Mouse (Mus musculus): ENCODE measurements at regions not wholly inside any gene's neighbourhood (a gene's known extent, or its start where the extent isn't known, plus 50 kb on each side); places are given as distances from the start of the nearest gene placed in this dataset.

DNA sequence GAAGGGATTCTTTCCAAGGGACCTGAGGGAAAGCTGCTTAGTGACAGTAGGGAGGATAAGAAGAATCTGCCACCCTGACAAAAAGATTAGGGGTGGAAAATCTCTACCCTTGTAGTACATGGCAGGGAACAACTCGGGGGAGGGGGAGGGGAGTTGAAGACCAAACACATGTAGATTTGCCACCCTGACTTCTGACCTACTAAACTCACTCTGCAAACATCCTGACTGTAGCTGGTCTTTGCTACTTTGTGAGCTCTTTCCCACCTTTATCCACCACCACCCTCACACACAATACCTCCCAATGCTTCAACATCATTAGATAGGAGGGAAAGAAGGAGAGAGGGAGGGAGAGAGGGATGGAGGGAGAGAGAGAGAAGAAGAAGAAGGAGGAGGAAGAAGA, 140.4 kb upstream of the BC052040 start:
- DNase-seq (ENCODE audit: low spot score in 2 of 2) = no peak

DNA sequence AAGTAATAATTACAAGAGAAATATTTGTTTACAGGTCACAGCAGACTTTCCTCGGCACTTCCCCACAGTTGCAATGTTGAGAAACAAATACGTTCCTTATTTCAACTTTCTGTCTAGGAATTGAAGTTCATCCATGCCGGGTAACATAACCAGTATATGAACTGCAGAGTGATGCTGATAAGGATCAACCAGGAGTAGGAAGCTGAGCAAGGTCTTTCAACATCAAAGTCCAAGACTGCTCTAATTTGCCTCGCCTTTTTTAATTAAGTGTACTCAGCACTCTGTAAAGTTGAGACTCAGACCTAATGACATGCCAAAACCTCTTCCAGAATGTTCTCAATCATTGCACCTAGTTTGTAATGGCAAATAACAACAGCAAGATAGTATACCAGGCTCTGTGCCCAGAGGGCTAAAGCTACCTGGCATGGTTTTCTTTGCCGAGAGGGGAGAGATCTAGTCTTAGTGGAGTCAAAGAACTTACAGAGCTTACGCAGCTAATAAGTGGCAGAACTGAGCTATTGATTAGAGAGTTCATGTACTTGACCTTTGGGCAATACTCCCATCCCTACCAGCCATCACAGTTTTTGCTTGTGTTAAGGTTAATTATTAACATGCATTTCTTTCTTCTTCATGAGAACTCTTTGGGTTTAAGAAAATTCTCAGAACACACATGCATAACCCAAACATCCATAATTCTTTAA, 131.6 kb upstream of the BC052040 start:
- DNase-seq (ENCODE audit: low spot score in 2 of 2) = no peak

DNA sequence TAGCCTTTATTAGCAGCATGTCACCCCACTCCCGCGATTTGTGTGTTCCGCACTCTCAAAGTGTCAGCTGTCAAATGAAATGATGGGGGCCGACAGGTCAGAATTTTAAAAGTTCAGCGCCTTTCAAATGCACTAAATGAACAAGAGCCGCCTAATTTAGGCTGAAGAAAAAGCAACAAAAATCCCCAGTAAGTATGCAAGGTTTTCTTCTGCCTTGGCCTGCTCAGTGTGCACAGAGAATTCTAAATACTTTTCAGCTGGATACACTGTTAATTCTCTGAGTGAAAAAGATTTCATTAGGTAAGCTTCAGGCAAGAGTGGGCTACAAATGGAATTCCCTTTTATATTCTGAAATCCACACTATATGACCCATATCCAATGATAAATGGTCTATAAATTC, 125.9 kb upstream of the BC052040 start:
- no peak for DNase-seq (ENCODE audit: low spot score in 2 of 2)

DNA sequence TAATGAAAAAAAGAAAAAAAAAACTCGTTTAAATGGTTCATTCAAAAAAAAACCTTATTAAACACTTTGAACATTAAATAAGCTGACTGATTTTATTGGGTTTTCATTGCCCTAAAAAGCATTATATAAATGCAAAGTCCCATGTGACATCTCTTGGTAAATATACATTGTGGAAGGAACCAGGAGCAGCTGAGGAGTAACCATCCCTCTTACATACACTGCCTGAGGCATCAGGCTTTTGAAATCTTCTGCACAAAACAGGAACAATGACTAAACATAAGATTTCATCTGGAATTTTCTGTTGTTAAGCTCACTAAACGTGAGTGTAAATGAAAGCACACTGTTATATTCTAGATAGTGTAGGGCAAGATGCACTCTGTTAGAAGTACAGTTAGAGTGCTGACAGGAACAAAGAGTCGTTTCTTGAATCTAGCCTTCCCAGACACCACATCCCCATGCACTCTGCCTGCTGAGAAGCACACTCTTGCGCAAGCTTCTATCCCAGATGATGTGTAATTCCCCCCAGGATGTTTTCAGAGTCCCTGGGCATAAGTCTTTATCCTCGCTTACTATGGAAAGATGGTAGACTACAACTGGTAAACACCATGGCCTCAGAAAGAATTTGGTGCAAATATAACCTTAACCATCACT, 125.0 kb upstream of the BC052040 start:
- DNase-seq (ENCODE audit: low spot score in 2 of 2) = no peak

DNA sequence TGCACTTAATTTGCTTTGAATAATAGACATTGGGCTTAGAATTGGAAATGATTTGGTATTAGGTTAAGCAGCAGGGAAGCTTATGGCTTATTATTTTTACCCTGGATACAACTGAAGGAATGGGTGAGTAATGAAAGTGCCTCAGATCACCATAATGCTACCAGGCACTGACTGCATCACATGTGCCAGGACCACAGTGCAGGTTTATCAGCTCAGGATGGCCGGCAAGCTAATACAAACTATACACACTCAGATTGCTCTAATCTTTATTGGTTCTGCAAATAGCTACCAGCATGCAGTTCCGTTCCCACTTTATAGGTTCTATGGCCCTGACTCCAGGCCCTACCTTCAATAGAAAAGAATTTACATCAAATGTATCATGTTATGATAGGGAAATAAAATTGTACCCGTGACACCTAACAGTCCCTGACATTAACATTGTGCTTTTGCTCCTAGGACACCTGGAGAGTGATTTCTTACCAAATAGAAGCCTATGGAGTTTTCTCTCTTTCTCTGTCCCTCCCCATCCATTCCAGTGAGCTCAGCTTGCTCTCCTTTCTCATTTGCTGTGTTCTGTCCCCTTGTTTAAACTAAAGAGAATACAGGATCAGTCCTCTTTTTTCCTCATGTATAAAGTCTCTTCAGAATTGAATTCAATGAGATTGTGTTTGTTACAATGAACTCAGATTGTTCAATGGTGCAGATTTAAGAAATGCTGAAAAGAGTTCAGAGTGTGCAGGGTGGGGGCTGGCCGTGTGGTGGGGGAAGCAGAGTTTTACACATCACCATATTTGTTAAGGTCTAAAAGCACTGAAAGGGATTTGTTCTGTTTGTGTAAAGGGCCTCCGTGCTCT, 121.3 kb upstream of the BC052040 start:
- DNase-seq (ENCODE audit: low spot score in 2 of 2) = no peak

DNA sequence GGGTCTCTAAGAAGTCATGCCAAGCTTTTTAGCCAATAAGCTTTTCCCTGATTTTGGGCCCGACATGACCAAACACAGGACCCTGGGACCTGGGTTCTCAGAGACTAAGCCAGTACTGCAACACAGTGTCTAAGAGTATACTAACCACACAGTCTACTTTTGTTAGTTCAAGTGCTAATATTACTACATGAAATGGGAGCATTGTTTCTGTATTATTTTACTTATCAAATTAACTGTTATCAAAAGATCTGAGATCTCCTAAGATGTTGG, 120.7 kb upstream of the BC052040 start:
- DNase-seq (ENCODE audit: low spot score in 2 of 2) = no peak

DNA sequence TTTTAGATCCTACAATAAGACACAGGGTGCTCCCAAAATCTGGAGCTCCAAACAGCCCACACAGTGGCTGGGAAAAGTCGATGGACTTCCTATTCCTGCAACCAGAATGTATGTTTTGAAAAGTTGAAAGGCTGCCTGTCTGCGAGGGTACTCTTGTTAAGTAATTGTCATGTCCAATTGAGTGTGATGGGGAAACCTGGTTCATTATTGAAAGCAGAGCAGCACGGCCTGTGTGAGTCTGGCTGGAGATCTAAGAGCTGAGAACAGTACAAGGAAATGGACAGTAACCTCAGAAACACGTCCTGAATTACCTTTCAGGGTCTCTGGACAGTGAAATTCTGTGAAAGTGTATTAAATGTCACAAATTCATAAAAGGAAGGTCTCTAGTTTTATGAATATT, 115.3 kb upstream of the BC052040 start:
- DNase-seq (ENCODE audit: low spot score in 2 of 2) = no peak

DNA sequence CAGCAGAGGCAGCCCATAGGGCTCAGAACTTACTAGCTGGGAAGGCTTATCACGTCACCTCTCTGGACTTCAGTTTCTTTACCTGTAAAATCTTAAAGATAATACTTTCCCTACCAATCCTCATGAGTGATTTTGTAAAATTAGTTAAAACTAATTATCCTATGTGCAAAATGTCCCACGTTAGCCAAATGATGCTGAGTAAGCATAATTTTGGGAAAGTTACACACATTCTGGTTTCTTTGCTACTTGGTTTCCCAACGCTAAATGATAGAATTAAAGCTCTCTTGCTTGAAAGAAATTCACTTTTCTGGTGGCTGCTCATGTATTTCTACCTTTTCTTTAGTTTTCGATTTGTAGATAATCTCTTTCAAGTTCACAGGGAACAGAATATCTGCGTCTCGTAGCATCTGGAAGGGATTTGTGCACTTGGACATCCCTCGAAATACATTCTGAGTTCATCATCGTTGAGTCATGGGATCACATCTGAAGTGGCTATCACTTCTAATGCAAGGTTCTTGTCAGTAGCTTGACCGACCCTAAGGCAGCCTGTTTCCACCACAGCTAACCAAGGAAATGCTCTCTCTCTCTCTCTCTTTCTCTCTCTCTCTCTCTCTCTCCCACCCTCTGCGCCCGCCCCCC, 114.3 kb upstream of the BC052040 start:
- DNase-seq (ENCODE audit: low spot score in 2 of 2) = no peak

DNA sequence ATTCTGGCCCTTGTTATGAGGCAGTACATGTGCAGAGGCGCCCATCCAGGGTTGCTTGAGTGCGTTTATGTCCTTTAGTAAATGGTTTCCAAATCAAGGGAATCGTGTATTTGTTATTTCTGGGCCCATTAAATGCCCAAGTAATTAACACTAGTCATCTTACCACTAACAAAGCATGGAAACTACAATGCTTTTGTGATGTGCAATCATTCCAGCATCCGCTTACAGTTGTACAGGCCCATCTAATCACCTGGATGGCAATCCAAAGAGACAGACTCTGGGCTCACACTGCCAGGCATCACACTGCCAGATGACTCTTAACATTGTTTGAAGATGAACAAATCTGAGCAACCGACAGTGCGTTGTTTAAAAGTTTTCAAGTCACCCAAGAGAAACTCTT, 113.6 kb upstream of the BC052040 start:
- DNase-seq (ENCODE audit: low spot score in 2 of 2) = no peak

DNA sequence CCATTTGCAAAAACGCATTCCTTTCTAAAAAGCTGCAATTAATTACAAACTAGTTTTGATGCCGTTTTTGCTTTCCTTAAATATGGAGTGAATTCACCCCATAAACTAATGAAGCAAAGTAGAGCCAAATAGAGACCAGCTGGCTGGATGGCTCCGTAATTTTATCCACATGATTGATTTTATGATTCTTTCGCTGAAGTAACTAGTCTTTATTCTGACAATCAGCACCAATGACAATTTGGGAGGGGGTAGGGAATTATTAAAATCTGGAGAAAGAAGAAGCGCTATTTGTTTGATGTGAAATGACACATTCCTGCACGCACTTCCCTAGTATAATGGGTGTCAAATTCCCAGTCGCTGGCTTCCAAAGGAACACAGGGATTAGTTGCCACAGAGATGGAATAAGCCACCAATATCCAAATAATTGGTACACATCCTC, 113.0 kb upstream of the BC052040 start:
- no peak for DNase-seq (ENCODE audit: low spot score in 2 of 2)

DNA sequence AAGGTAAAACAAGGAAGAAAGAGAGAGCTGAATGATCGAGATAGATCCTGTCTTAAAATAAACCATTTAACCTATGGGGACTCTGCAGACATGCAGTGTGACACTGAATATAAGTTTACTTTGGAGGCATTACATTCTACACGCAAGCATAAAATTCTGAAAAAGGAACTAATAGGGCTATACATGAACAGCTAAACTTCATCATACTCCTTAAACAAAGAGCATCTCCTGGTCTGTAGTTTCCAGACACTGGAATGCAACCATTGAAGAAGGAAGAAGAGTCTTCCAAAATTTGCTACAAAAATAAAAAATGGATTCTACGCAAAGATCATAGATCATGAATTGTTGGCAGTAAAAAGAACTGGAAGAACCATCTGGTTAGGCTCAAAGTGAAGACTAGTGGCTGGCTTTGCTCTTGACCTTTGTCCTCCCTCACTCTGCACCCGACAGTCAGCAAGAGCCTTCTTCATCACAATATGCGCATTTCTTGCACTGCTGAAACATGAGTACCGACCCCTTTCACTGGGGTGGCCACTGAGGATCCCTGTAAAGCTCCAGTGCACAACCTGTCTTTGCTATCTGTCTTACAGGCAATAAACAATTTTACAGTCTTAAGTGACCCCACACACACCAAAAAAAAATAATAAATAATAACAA, 112.2 kb upstream of the BC052040 start:
- no peak for DNase-seq (ENCODE audit: low spot score in 2 of 2)

DNA sequence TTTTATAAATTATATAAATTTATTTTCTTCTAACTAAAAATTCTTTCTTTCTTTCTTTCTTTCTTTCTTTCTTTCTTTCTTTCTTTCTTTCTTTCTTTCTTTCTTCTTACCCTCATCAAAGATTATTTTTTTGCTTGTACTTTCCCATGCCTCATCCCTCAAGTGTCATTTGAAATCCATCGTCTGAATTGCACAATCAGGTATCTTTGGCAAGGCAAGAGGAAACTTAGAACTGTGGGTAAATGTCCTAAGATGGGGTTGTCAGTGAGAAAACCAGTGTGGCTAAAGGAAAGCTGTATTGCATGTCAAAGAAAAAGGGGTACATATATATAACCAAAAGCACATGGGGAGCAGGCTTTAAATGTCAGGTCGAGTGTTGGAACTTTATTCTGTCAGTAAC, 109.1 kb upstream of the BC052040 start:
- DNase-seq (ENCODE audit: low spot score in 2 of 2) = no peak

DNA sequence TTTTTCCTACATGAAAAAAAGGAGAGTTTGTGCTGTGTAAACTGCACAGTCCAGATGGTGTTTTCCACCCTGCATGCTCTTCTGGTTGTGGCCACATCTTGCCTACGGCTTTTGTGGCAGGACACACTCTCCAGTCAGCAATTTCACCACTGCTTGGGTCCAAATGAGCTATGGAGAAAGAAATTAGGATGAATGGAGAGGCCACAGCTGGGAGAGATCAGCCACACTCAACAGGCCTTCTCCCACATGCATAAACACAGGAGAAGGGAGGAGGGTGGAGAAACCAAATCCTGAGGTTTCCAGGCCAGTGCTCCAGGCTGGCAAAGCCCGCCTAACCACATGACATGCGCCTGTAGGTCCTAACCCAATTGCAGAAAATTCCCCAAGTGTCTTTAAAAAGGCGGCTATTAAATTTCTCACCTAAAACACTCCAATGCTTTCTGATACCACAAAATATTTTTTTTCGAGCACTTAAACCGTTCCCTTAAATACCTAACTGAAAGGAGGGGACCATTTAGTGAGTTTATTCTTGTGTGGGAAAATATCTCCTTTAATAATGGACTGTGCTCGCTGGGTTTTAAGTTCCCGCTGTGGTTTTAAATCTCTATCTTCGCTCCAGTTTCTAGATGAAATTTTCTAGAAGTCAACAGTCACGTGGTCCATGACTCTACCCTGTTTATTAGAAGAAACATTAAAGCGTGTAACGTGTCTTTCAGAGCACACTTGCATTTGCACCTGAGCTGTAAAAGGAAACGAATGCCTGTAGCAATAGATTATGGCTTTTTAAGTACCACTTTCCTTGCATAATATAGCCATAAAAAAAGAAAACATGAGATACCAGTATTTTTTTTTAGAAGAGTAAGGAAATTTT, 97.9 kb upstream of the BC052040 start:
- DNase-seq (ENCODE audit: low spot score in 2 of 2) = no peak

DNA sequence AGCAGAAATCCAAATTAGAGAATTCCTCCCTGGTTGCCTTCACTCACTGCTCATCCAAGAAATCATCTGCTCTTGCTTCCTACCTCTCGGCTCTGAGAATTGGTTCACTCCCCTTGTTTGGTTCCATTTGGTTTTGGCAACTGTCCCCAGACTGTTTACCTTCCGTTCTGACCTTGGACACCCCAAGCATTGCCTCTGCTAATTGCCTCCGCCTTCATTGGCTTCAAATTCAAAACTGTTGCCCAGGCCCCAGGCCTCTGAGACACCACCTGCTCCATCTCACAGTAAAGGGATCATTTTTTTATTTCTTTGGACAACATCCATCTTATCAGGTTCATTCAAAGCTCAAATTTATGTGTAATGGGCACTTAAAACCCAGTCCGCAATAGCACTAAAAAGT, 93.1 kb upstream of the BC052040 start:
- DNase-seq (ENCODE audit: low spot score in 2 of 2) = no peak

DNA sequence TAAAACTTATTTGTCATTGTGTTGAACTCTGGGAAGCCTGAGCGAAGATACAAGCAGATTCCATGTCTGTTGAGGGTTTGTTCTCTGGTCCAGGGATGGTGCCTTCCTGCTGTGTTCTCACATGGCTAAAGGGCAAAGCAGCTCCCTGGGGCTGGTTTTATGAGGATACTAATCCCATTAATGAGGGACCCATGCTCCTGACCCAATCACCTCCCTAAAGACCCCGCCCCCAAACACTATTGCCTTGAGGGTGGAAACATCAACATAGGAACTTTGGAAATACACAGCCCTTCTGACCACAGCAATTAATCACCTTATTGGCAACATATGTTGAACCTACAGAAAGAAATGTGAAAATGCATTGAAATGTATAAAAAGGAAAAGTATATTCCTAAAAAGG, 88.5 kb upstream of the BC052040 start:
- no peak for DNase-seq (ENCODE audit: low spot score in 2 of 2)

DNA sequence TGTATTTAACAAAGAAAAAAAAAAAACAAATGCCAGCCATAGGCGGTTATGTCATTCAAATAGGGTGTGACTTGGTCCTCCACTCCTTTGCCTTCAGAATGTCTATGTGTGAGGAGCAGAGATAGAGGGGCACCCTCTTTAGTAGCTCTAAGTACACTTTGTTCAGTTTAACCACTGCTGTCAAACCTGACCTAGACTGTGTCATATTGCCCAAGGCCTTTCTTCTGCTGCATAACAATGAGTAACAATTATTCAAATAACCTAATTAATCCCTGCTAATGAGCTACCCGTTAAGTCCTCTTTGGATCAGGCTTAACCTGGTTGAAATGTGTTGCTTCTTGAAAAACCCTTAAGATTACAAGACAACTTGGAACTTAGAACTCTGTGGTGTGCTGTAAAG, 81.6 kb upstream of the BC052040 start:
- no peak for DNase-seq (ENCODE audit: low spot score in 2 of 2)

DNA sequence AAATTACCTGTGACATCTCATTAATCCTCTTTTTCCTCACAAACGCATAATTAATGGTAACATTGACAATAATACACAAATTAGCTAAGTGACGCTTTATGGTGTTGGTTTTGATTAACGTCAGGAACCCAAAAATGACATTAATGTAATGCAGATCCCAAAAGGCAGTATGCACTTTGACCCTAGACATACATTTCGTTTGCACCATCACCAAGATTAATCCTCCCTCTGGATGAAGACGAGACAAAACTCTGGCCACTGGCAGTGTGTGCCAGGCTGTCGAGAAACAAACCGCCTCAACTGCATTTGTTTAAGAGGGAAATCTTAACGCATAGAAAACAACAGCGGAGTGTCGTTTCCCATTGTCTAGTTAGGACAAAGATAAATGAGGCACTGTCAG, 72.0 kb upstream of the BC052040 start:
- DNase-seq (ENCODE audit: low spot score in 2 of 2) = no peak

DNA sequence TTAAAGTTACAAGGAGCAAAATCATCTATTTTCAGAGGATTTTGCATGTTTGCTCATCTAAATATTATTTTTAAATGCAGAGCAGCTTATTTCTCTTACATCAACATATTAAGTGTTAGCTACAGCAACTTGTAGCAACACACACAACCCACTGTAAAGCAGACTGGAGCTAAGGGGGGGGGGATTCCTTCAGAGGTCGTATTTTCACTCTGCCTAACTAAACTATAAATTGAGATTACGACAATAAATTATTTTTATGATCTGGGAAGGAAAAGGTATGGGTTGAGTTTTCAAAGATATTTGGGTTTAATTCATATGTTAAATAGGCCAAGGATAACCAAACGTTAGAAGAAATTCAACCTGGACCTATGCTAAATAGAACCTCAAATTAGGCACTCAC, 70.4 kb upstream of the BC052040 start:
- DNase-seq (ENCODE audit: low spot score in 2 of 2) = no peak

DNA sequence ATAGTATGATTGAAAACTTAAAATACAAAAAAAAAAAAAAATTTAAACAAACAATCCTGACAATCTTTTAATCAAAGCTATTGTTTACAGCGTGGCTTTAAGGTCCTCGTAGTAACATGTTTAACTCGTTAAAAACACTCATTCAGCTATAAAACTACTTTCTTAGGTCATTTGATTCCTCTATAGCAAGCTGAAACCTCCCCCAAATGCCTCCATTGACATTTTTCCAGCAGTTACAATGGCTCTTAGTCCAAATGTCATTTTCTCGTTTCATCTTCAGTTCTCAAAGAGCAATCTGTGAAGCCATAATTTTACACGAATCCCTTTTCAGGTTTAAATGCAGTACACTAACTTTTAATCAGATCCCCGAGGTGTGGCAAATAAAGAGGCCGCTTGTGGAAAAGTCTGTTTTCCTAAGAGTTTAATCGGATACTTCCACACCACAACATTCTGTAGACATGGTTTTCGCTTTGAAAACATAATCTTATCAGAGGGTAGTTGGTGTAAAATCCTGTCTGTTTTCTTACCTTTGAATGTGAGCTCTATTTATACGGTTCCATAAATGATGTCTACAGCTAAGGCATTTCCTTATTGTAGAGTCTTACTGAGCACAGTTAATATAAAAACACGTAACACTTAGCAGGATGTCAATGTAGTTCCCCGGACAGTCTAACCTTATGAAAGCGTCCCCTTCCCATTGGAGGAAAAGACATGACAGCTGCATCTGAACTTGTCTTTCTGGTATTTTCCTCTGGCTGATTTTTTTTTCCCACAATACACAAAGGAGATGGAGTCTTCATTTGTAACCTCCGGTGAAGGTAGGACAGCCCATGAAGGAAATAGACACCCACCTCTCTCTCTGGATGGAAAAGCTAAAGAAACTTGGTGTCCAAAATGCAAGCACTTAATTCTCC, 69.6 kb upstream of the BC052040 start:
- no peak for DNase-seq (ENCODE audit: low spot score in 2 of 2)

DNA sequence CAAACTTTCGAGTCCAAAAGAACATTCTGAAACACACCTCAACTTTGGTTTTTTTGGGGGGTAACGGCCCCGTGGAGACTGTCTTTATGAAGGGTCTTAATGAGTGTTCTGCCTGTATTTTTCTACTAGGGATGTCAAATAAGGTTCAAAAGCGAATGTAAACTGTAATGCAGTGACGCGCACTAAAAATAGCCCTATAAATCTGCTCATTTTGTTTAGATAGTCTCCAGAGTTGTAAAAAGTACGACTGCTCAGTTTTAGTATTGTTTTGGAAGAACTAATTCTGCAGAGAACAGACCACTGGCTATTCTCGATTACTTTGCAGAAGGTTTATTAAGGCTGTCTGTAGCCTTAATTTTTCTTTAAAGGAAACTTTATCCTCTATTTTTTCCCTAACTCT, 68.6 kb upstream of the BC052040 start:
- DNase-seq (ENCODE audit: low spot score in 2 of 2) = no peak

Measured in left cerebral cortex, adult 8-10 months (tissue).